Mouse (Mus musculus) bone marrow, adult 2 months (tissue): ENCODE data around the gene Hist2h3c2.

Experiments used
- CTCF ChIP-seq: fragments of 200-500 bp; IDR thresholded peaks from 2 replicates; pipeline ENCODE4 v1.5.1; 2011; ENCODE audit warnings: low read length, control low read depth; ENCODE audit not compliant: control insufficient read depth, insufficient read depth
- POLR2A ChIP-seq: fragments of 200-500 bp; IDR thresholded peaks from 2 replicates; pipeline ENCODE4 v1.6.1; 2011; ENCODE audit warnings: low read depth, mild to moderate bottlenecking, control low read depth, low read length, borderline replicate concordance; ENCODE audit not compliant: control insufficient read depth

DNA sequence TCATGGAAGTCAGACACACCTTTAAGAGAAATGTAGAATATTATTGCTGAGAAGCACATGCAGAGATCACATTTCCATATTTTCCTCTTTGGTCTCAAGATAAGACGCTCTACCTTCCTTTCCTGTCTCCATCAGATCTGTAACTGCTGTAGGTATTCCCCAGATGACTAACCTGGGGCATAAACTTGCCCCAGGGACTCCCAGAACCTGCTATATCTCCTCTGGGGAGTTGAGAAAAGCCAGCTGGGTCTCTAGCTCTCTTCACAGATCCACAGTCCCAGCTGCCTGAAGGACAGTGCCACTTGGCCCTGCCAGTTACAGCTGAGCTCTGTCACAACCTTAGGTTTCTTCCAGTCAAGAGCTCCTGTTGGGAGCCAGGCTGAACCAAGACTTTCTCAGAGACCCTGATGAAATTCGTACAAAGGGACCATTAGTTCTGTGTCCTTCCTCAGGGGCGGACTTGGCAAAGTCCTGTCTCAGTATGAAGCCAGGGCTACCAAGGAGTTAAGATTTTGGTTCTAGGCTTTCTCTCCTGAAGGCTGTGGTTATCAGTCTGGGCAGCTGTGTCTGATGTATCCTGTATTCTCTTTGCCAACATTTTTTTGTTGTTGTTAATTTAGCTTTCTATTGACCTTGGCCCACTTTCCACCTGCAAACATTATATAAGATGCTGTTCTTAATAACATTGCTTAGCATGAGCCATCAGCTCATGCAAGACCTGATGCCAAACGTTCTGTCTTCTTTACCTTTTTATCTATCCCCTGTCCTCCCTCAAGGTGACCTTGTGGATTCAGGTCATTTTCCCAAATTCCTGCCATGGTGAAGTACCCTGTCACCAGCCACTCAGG, 7.8 kb downstream of the Hist2h3c2 start:
- TF ChIP-seq POLR2A (no peak), CTCF (no peak)
